Mouse (Mus musculus) bone marrow macrophage, adult 2 months (primary cell): ENCODE measurements around the gene Usp12. TPM values are rescaled to one million over a fixed set of nuclear protein-coding genes. Genes with fewer than 3 reads are reported as not detected.

Experiments
- H3K27ac ChIP-seq: 2 replicates; pipeline ENCODE4 v1.5.1; 2012; ENCODE audit warnings: low read depth, low read length; ENCODE audit not compliant: insufficient read depth
- H3K4me1 ChIP-seq: 2 replicates; pipeline ENCODE4 v1.6.1; 2012; ENCODE audit warnings: low read length; ENCODE audit not compliant: control insufficient read depth, insufficient read depth
- H3K4me3 ChIP-seq: 2 replicates; pipeline ENCODE4 v1.5.1; 2012; ENCODE audit warnings: mild to moderate bottlenecking, low read length, moderate library complexity; ENCODE audit not compliant: insufficient read depth
- CTCF ChIP-seq: IDR thresholded peaks from 2 replicates; pipeline ENCODE4 v1.5.1; 2012; ENCODE audit warnings: low read depth, mild to moderate bottlenecking, low read length, moderate library complexity
- POLR2A ChIP-seq: IDR thresholded peaks from 2 replicates; pipeline ENCODE4 v1.6.1; 2012; ENCODE audit warnings: mild to moderate bottlenecking, low read depth, low read length, borderline replicate concordance
- polyA plus RNA-seq: library from polyadenylated mRNA; stranded (reverse); fragments of >200 nt; gene quantifications from 2 replicates; pipeline ENCODE4 v1.2.4, GENCODE M21; 2012; ENCODE audit not compliant: missing spikeins, insufficient read depth, insufficient read length

Usp12 gene
- polyA plus RNA-seq, 1 experiment, result 33.6 TPM

DNA sequence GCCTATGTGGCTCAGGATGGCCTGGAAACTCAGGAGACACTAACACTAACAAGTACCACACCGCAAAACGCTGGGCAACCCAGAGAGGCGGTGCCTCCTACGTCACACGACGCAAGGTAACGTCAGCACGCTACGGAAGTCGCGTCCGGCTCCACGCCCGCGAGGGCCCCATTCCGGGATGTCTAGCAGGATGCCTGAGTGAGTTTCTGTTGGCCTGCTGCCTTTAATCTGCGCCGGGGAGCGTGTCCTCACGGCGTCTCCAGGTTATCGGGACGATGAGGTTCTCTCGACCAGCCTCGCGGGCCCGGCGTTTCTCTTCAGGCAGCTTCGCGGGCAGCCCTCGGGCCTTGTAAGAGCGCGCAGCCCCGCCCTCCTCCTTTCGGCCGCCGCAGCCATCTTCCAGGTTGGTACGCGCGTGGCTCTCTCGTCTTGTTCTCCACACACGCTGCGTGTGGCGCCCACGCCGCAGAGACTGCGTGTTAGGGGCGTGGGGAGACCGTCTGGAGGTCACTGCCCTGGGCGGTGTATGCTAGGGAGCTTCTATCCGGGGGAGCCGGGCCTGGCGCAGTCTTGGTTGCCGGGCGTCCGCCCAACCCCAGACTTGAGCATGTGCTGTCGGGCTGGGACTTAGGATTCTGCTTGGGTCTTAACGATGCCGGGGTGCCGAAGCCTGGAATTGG, 38.1 kb upstream of the Usp12 start, which contains the start of gene Rpl21:
Rpl21 (plus strand) TSS at position 122 of the 680 bp plus-strand sequence.
- peak within 1 kb of the TSS; percentile 75 for H3K27ac ChIP-seq
- H3K4me3 ChIP-seq, result peak within 1 kb of the TSS; percentile 79
- H3K4me1 ChIP-seq, result peaks cover 11% of the 10 kb centered on the region
- TF ChIP-seq POLR2A (no peak), CTCF (no peak)

DNA sequence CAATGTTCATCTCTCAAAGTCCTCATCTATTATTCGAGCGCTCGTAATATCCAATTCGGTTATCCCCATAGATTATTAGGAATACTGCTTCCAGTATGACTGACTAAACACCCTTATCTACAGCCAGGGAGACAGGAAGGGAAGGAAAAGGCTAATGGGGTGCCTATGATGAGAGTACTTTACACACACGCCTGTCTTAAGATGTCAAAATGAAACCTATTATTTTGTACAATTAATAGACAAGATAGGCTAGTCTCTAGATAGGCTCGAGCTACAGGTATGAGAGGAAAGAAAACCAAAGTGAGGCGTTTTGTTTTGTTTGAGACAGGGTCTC, 37.6 kb upstream of the Usp12 start:
- H3K4me1 ChIP-seq, result peaks cover 11% of the 10 kb centered on the region
- peak overlapping the region; percentile 5; the same call in 1 of the 2 replicates for H3K27ac ChIP-seq
- H3K4me3 ChIP-seq, result peak overlapping the region; percentile 79
- TF ChIP-seq POLR2A (no peak), CTCF (no peak)

DNA sequence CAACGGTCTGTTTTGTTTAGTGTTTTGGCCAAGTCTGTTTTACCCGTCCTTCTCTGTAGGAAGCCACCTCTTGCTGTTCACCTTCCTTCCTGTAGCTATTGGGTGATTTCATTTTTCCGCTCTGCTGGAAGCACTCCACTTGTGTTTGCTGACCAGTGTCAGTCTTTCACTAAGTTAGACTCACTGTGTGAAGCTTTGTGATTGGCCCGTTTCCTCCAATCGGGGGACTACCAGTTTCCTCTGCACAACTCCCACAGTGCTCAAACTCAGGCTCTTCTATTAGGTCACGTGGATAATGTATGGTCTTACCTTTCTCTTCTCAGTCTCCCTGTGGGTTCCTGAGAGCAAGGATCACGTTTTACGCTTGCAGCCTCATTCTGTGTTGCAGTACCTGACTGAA, 34.7 kb upstream of the Usp12 start:
- no peak for TF ChIP-seq CTCF
- TF ChIP-seq POLR2A, result no peak
- Histone ChIP-seq H3K4me3 (peak overlapping the region; percentile 45), H3K27ac (peak overlapping the region; percentile 34; the same call in 1 of the 2 replicates), H3K4me1 (peaks cover 13% of the 10 kb centered on the region)

DNA sequence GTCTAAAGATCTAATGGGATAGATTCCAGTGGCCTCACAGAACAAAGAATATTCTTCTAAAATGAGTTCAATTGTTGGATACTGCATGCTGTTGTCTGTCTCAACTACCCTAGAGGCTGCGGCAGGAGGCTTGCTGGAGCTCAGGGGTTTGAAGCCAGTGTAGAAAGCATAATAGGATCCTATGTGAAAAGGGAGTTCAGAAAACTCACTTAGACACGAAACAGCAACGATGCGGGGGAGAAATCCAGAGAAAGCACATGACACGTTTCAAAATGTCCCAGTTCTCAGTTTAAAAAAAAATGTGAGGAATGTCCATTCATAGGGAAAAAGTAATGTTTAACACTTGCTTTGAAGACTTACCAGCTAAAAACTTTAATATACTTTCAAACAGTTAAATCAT, 28.2 kb upstream of the Usp12 start:
- TF ChIP-seq CTCF (no peak), POLR2A (no peak)
- no peak overlapping the region for H3K27ac ChIP-seq
- H3K4me3 ChIP-seq, result no peak overlapping the region

DNA sequence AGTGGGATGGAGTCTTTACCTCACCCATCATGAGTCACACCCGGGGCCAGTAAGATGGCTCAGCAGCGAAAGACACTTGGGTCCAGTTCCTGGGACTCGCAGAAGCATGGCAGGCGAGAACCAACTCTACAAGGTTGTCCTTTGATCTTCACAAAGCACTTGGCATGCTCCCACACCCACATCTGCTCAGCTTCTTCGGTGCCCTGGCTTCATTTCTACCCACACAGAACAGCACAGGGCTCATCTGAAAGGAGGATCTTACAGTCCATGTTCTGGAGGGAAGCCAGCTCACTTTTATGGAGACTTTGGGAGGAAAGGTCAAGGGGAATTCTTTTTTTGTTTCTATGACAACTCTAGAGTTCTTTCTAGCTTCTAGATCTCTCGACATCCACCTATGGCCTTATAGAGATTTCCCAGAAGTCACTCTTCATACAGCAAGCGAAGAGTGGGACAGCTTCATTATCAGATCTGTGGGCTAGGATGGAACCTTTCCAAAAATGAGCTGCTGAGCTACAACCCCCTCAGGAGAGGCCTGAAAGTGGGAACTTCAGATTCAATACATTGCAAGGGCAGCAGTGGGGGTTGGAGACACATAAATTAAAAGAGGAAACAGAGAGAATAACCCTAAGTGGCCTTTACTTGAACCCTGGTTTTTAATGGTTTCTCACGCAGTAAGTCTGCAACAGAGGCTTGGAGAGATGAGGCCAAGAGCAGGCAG, 24.3 kb upstream of the Usp12 start:
- no peak for TF ChIP-seq CTCF
- no peak for TF ChIP-seq POLR2A
- Histone ChIP-seq H3K4me3 (no peak overlapping the region), H3K27ac (peak overlapping the region; percentile 37), H3K4me1 (peaks cover 23% of the 10 kb centered on the region)

More for the DNA sequence above, 28.2 kb upstream of the Usp12 start:
- H3K4me1 ChIP-seq, result peaks cover 30% of the 10 kb centered on the region

DNA sequence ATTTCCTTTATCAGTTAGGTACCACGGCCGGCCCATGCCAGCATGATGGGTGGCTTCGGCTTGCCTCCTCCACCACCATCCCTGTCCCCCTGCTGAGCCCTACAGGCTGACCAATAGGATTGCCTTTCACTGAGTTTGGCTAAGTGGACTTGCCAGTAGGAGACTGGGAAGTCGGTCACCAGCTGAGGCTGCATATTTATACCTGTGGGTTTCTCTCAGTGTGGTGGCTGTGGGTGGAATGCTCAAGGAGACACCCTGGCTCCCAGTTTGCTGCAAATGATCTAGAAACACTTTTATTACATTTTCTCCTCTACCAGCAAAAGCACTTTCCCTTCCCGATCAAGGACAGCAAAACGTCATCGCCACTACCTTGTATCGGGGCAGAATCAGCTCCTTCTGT, 22.8 kb upstream of the Usp12 start:
- TF ChIP-seq POLR2A (no peak), CTCF (no peak)
- Histone ChIP-seq H3K4me1 (peaks cover 23% of the 10 kb centered on the region), H3K4me3 (no peak overlapping the region), H3K27ac (no peak overlapping the region)

DNA sequence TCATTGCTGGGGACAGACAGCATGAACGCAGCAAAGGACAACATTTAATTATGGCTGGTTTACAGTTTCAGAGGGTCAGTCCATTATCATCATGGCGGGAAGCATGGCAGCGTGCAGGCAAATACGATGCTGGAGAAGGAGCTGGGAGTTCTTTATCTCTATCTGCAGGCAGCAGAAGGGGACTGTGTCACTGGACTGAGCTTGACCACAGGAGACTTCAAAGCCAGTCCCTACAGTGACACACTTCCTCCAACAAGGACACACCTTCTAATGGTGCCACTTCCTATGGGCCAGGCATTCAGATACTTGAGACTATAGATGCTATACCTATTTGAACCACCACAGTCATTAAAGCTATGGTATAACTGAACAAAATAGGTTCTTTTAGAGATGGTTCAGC, 20.6 kb upstream of the Usp12 start:
- TF ChIP-seq POLR2A, result no peak
- no peak for TF ChIP-seq CTCF
- Histone ChIP-seq H3K4me3 (no peak overlapping the region), H3K27ac (no peak overlapping the region)

DNA sequence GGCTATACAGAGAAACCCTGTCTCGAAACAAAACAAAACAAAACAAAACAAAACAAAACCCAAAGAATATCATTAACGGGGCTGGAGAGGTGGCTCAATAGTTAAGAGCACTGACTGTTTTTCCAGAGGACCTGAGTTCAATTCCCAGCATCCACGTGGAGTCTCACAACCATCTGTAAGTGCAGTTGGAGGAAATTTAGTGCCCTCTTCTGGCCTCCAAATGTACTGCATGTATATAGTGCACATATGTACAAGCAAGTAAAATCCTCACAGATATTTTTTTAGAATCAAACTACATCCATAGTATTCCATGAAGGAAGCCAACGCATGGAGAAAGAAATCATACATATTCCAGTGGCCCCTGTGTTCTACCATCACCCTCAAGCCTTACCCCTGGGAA, 18.6 kb upstream of the Usp12 start:
- no peak for TF ChIP-seq CTCF
- no peak for TF ChIP-seq POLR2A
- H3K4me1 ChIP-seq, result no peaks in the 10 kb centered on the region
- no peak overlapping the region for H3K4me3 ChIP-seq
- no peak overlapping the region for H3K27ac ChIP-seq

More for the DNA sequence above, 20.6 kb upstream of the Usp12 start:
- peaks cover 12% of the 10 kb centered on the region for H3K4me1 ChIP-seq

DNA sequence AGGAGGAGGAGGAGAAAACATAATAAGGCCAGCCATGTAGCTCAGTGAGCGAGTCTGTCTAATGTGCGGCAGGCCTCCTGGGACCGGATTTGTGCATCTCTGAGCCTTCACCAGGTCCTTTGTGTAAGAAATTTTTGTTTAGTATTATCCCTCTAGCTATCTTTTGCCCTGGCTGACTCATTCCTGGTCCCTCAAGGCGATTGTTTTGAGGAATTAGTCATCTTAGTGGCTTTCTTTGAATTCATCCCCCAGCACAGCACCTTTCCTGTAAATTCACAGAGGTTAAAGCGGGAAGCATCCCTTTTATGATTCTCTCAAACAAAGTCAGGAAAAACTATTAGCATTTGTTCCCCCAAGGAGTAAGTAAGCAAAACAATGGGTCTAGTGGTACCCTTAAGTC, 18.1 kb upstream of the Usp12 start:
- Histone ChIP-seq H3K4me1 (no peaks in the 10 kb centered on the region), H3K4me3 (no peak overlapping the region), H3K27ac (no peak overlapping the region)
- no peak for TF ChIP-seq POLR2A
- no peak for TF ChIP-seq CTCF

DNA sequence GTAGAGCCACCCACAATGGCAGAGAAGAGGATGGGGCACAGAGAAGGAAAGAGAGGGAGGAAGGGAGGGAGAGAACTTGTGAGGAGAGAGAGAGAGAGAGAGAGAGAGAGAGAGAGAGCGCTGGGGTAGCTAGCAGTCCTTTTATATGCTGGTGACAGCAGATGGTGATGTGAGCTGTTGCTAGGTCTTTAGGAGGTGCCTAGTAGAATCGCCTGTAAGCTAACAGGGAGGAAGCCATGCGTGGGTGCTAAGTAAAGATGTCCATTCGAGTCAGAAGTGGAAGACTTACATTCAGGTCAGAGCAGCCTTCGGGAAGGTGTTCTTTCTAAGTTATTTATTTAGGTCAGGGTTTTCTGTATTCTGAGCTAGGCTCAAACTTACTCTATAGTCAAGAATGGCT, 15.1 kb upstream of the Usp12 start:
- Histone ChIP-seq H3K4me3 (no peak overlapping the region), H3K27ac (no peak overlapping the region), H3K4me1 (peaks cover 14% of the 10 kb centered on the region)
- TF ChIP-seq POLR2A (no peak), CTCF (no peak)
